Mouse (Mus musculus): ENCODE results near the gene Rtn4r. TPM values are rescaled to one million over a fixed set of nuclear protein-coding genes. Genes with fewer than 3 reads are reported as not detected.
A peak's percentile ranks its signal among the peaks of the same experiment; 100 is the strongest.
"Not testable (repeated sequence)": the region's sequence is repeated elsewhere in the genome, so short reads cannot be mapped to it uniquely, and the experiment has no call there.

Gene Rtn4r
- polyA plus RNA-seq, 1 experiment: not detected

- Histone ChIP-seq H3K27ac (ENCODE audit: insufficient read depth, low read depth, low read length) (no peak overlapping the region), H3K4me3 (ENCODE audit: insufficient read depth, low read length) (no peak overlapping the region), H3K4me1 (ENCODE audit: control insufficient read depth, insufficient read depth, low read length) (no peaks in the 10 kb centered on the region)
- no peak for TF ChIP-seq POLR2A (IDR thresholded peaks at IDR 0.05; ENCODE audit: borderline replicate concordance, low read depth, low read length)
- no peak for TF ChIP-seq CTCF (IDR thresholded peaks at IDR 0.05; ENCODE audit: low read depth, low read length)
Observed at GRCm38 (mm10) chr16:18181398-18181797, 54.0 kb downstream of the Rtn4r start.

- TF ChIP-seq CTCF (IDR thresholded peaks at IDR 0.05; ENCODE audit: low read depth, low read length): no peak
- no peak for TF ChIP-seq POLR2A (IDR thresholded peaks at IDR 0.05; ENCODE audit: borderline replicate concordance, low read depth, low read length)
- no peak overlapping the region for H3K27ac ChIP-seq (ENCODE audit: insufficient read depth, low read depth, low read length)
- H3K4me1 ChIP-seq (ENCODE audit: control insufficient read depth, insufficient read depth, low read length): no peaks in the 10 kb centered on the region
- H3K4me3 ChIP-seq (ENCODE audit: insufficient read depth, low read length): no peak overlapping the region
Observed at GRCm38 (mm10) chr16:18182766-18183165, 55.3 kb downstream of the Rtn4r start.

GRCm38 (mm10) chr16:18185715-18186449 is 58.4 kb downstream of the Rtn4r start:
- no peak for TF ChIP-seq CTCF (IDR thresholded peaks at IDR 0.05; ENCODE audit: low read depth, low read length)
- TF ChIP-seq POLR2A (IDR thresholded peaks at IDR 0.05; ENCODE audit: borderline replicate concordance, low read depth, low read length): no peak
- Histone ChIP-seq H3K4me3 (ENCODE audit: insufficient read depth, low read length) (no peak overlapping the region), H3K4me1 (ENCODE audit: control insufficient read depth, insufficient read depth, low read length) (no peaks in the 10 kb centered on the region), H3K27ac (ENCODE audit: insufficient read depth, low read depth, low read length) (no peak overlapping the region)

GRCm38 (mm10) chr16:18186798-18187197 is 59.4 kb downstream of the Rtn4r start:
- TF ChIP-seq POLR2A (IDR thresholded peaks at IDR 0.05; ENCODE audit: borderline replicate concordance, low read depth, low read length) (no peak), CTCF (IDR thresholded peaks at IDR 0.05; ENCODE audit: low read depth, low read length) (no peak)
- H3K27ac ChIP-seq (ENCODE audit: insufficient read depth, low read depth, low read length): no peak overlapping the region
- no peak overlapping the region for H3K4me3 ChIP-seq (ENCODE audit: insufficient read depth, low read length)
- no peaks in the 10 kb centered on the region for H3K4me1 ChIP-seq (ENCODE audit: control insufficient read depth, insufficient read depth, low read length)

- TF ChIP-seq POLR2A (IDR thresholded peaks at IDR 0.05; ENCODE audit: borderline replicate concordance, low read depth, low read length) (no peak), CTCF (IDR thresholded peaks at IDR 0.05; ENCODE audit: low read depth, low read length) (no peak)
- Histone ChIP-seq H3K27ac (ENCODE audit: insufficient read depth, low read depth, low read length) (no peak overlapping the region), H3K4me3 (ENCODE audit: insufficient read depth, low read length) (no peak overlapping the region), H3K4me1 (ENCODE audit: control insufficient read depth, insufficient read depth, low read length) (no peaks in the 10 kb centered on the region)
Observed at GRCm38 (mm10) chr16:18187221-18187620, 59.8 kb downstream of the Rtn4r start.

- Histone ChIP-seq H3K4me3 (ENCODE audit: insufficient read depth, low read length) (no peak overlapping the region), H3K4me1 (ENCODE audit: control insufficient read depth, insufficient read depth, low read length) (peaks cover 15% of the 10 kb centered on the region), H3K27ac (ENCODE audit: insufficient read depth, low read depth, low read length) (no peak overlapping the region)
- TF ChIP-seq POLR2A (IDR thresholded peaks at IDR 0.05; ENCODE audit: borderline replicate concordance, low read depth, low read length) (no peak), CTCF (IDR thresholded peaks at IDR 0.05; ENCODE audit: low read depth, low read length) (no peak)
Observed at GRCm38 (mm10) chr16:18191006-18191405, 63.6 kb downstream of the Rtn4r start.

GRCm38 (mm10) chr16:18194208-18194985 is 67.0 kb downstream of the Rtn4r start:
- peak overlapping the region; percentile 69 for H3K27ac ChIP-seq (ENCODE audit: insufficient read depth, low read depth, low read length)
- TF ChIP-seq CTCF (IDR thresholded peaks at IDR 0.05; ENCODE audit: low read depth, low read length) (no peak), POLR2A (IDR thresholded peaks at IDR 0.05; ENCODE audit: borderline replicate concordance, low read depth, low read length) (no peak)
- peaks cover 15% of the 10 kb centered on the region for H3K4me1 ChIP-seq (ENCODE audit: control insufficient read depth, insufficient read depth, low read length)
- no peak overlapping the region for H3K4me3 ChIP-seq (ENCODE audit: insufficient read depth, low read length)

GRCm38 (mm10) chr16:18195068-18195467 is 67.6 kb downstream of the Rtn4r start:
- Histone ChIP-seq H3K27ac (ENCODE audit: insufficient read depth, low read depth, low read length) (peak overlapping the region; percentile 69), H3K4me1 (ENCODE audit: control insufficient read depth, insufficient read depth, low read length) (peaks cover 15% of the 10 kb centered on the region), H3K4me3 (ENCODE audit: insufficient read depth, low read length) (no peak overlapping the region)
- TF ChIP-seq CTCF (IDR thresholded peaks at IDR 0.05; ENCODE audit: low read depth, low read length) (no peak), POLR2A (IDR thresholded peaks at IDR 0.05; ENCODE audit: borderline replicate concordance, low read depth, low read length) (no peak)

GRCm38 (mm10) chr16:18195561-18195960 is 68.1 kb downstream of the Rtn4r start:
- peaks cover 15% of the 10 kb centered on the region for H3K4me1 ChIP-seq (ENCODE audit: control insufficient read depth, insufficient read depth, low read length)
- H3K4me3 ChIP-seq (ENCODE audit: insufficient read depth, low read length): not testable (repeated sequence)
- peak overlapping the region; percentile 69 for H3K27ac ChIP-seq (ENCODE audit: insufficient read depth, low read depth, low read length)

- TF ChIP-seq POLR2A (IDR thresholded peaks at IDR 0.05; ENCODE audit: borderline replicate concordance, low read depth, low read length): no peak
- no peak for TF ChIP-seq CTCF (IDR thresholded peaks at IDR 0.05; ENCODE audit: low read depth, low read length)
- H3K4me1 ChIP-seq (ENCODE audit: control insufficient read depth, insufficient read depth, low read length): peaks cover 15% of the 10 kb centered on the region
Observed at GRCm38 (mm10) chr16:18197881-18198280, 70.4 kb downstream of the Rtn4r start.

More at GRCm38 (mm10) chr16:18197881-18198280, 70.4 kb downstream of the Rtn4r start:
- H3K4me3 ChIP-seq (ENCODE audit: insufficient read depth, low read length): no peak overlapping the region
- no peak overlapping the region for H3K27ac ChIP-seq (ENCODE audit: insufficient read depth, low read depth, low read length)
